Mouse (Mus musculus): ENCODE data around the gene Jarid2. TPM values are rescaled to one million over a fixed set of nuclear protein-coding genes. Genes with fewer than 3 reads are reported as not detected.
A peak's percentile ranks its signal among the peaks of the same experiment; 100 is the strongest.
"Not testable (repeated sequence)": the region's sequence is repeated elsewhere in the genome, so short reads cannot be mapped to it uniquely, and the experiment has no call there.

The Jarid2 gene
- polyA plus RNA-seq, 1 experiment from 2014 or later = 12.0 TPM

GRCm38 (mm10) chr13:44833353-44833752 is 104.1 kb downstream of the Jarid2 start:
- in situ Hi-C loops (cut with MboI; ENCODE audit: low pct_unique_long_range_greater_than_20kb) = no loop called here
- POLR2A ChIA-PET = no interaction called here
- no peaks in the 10 kb centered on the region for H3K27me3 ChIP-seq
- CTCF ChIA-PET = no interaction called here
- ATAC-seq (no peak), DNase-seq (ENCODE audit: low read depth, low spot score) (no peak)
- TF ChIP-seq CTCF (IDR thresholded peaks at IDR 0.05) = peak; percentile 67

DNA sequence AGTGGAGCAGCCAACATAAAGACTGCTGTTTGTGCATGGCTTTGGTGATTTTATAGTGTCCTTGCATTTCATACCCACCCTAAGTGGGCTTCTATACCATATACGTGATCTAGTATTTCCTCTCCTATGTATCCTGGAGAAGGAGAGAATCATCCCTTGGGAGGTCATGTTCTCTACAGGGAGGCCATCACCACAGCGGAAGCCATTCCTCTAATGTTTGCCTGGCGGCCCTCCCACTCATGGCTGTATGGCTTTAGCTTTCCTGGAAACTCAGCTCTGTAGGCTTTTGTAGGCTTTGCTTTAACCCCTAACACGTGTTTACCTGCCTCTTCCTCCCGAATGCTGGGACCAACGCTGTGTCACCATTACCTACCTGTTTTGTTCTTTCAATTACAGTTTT is 108.2 kb downstream of the Jarid2 start:
- H3K27me3 ChIP-seq = no peaks in the 10 kb centered on the region
- ATAC-seq = no peak
- in situ Hi-C loops (cut with MboI; ENCODE audit: low pct_unique_long_range_greater_than_20kb) = no loop called here
- CTCF ChIA-PET = no interaction called here
- no peak for TF ChIP-seq CTCF (IDR thresholded peaks at IDR 0.05)
- POLR2A ChIA-PET = no interaction called here
- no peak for DNase-seq (ENCODE audit: low read depth, low spot score)

- DNase-seq (ENCODE audit: low read depth, low spot score) (peak; percentile 7), ATAC-seq (no peak)
- in situ Hi-C loops (cut with MboI; ENCODE audit: low pct_unique_long_range_greater_than_20kb) = no loop called here
- no peaks in the 10 kb centered on the region for H3K27me3 ChIP-seq
- no peak for TF ChIP-seq CTCF (IDR thresholded peaks at IDR 0.05)
- CTCF ChIA-PET = interaction anchor here (1.6 kb wide), 1 partner anchor 11 kb away, joined by 3 read pairs; no protein-coding TSS in a partner anchor
- POLR2A ChIA-PET = interaction anchor here (1.1 kb wide), 1 partner anchor 34 kb away, joined by 3 read pairs; no protein-coding TSS in a partner anchor
Measured at GRCm38 (mm10) chr13:44839866-44840835, 110.9 kb downstream of the Jarid2 start.

- no peaks in the 10 kb centered on the region for H3K27me3 ChIP-seq
- no peak for ATAC-seq
- in situ Hi-C loops (cut with MboI; ENCODE audit: low pct_unique_long_range_greater_than_20kb) = no loop called here
- POLR2A ChIA-PET = no interaction called here
- TF ChIP-seq CTCF (IDR thresholded peaks at IDR 0.05) = no peak
- CTCF ChIA-PET = interaction anchor here (1.3 kb wide), 1 partner anchor 12 kb away, joined by 3 read pairs; no protein-coding TSS in a partner anchor
- no peak for DNase-seq (ENCODE audit: low read depth, low spot score)
Measured at GRCm38 (mm10) chr13:44851426-44851825, 122.2 kb downstream of the Jarid2 start.

DNA sequence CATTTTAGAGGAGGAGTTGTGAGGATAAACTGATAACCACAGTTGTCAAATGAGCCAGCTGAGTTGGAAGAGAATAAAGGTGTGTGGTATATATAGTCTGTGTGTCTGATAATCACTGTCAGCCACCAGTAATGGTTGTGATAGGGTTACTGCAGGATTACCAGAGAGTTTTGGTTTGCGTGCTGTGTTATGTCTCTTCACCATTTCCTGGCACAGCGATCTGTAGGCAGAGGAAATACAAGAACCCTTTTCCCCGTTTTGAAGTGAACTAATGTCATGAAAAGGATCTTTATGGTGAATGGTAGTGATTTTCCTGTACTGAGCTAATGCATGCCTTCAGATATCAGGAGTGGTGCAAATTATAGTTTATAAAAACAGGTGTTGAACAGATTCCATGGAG is 122.8 kb downstream of the Jarid2 start:
- ChIA-PET CTCF (no interaction called here), POLR2A (no interaction called here)
- ATAC-seq = no peak
- in situ Hi-C loops (cut with MboI; ENCODE audit: low pct_unique_long_range_greater_than_20kb) = no loop called here
- DNase-seq (ENCODE audit: low read depth, low spot score) = no peak
- no peaks in the 10 kb centered on the region for H3K27me3 ChIP-seq
- no peak for TF ChIP-seq CTCF (IDR thresholded peaks at IDR 0.05)

- CTCF ChIA-PET = no interaction called here
- DNase-seq (ENCODE audit: low read depth, low spot score) (no peak), ATAC-seq (no peak)
- POLR2A ChIA-PET = no interaction called here
- no peaks in the 10 kb centered on the region for H3K27me3 ChIP-seq
- in situ Hi-C loops (cut with MboI; ENCODE audit: low pct_unique_long_range_greater_than_20kb) = no loop called here
- TF ChIP-seq CTCF (IDR thresholded peaks at IDR 0.05) = no peak
Measured at GRCm38 (mm10) chr13:44865566-44865965, 136.3 kb downstream of the Jarid2 start.

DNA sequence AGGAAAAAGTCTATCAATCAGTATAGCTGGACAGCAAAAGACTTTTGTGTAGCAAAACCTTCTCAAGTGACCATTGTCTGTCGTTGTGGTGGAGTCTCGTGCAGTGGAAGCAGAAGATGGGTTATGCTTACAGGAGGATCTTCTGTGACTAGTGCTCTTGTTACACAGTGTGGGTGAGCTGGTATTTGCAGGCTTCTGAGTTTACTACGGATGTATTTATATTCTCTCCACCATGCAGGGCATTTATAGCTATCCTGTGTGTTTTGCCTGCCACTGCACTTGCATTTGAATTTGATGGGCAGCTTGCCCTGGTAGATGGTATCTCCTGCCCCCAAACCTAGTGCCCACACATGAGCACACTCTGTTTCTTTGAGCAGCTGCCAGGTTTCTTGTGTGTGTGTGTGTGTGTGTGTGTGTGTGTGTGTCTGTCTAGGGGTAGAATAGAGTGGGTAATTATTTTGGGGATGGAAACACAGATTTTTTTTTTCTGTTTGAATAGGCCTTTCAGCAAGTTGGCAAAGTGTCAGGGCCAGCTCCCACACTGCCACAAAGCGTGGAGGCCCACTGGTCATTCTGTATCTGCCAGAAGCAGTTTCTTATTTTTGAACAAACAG is 138.9 kb downstream of the Jarid2 start:
- in situ Hi-C loops (cut with MboI; ENCODE audit: low pct_unique_long_range_greater_than_20kb) = no loop called here
- no peak for ATAC-seq
- POLR2A ChIA-PET = interaction anchor here (0.7 kb wide), 1 partner anchor 918 kb away, joined by 4 read pairs; no protein-coding TSS in a partner anchor
- no peak for DNase-seq (ENCODE audit: low read depth, low spot score)
- no peaks in the 10 kb centered on the region for H3K27me3 ChIP-seq
- no peak for TF ChIP-seq CTCF (IDR thresholded peaks at IDR 0.05)
- CTCF ChIA-PET = interaction anchor here (0.6 to 1.0 kb wide), 2 partner anchors 23 to 1033 kb away, joined by 3 read pairs; no protein-coding TSS in a partner anchor

DNA sequence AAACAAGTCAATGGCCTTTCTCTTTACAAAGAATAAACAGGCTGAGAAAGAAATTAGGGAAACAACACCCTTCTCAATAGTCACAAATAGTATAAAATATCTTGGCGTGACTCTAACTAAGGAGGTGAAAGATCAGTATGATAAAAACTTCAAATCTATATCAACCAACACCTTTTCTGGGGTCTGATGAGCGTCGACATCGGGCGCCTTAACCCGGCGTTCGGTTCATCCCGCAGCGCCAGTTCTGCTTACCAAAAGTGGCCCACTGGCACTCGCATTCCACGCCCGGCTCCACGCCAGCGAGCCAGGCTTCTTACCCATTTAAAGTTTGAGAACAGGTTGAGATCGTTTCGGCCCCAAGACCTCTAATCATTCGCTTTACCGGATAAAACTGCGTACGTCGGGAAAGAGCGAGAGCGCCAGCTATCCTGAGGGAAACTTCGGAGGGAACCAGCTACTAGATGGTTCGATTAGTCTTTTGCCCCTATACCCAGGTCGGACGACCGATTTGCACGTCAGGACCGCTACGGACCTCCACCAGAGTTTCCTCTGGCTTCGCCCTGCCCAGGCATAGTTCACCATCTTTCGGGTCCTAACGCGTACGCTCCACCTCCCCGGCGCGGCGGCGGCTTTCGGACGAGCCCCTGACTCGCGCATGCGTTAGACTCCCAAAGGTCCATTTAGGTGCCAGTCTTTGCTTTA is 140.3 kb downstream of the Jarid2 start:
- POLR2A ChIA-PET = interaction anchor here (0.6 kb wide), 1 partner anchor 74 kb away, joined by 4 read pairs; no protein-coding TSS in a partner anchor
- CTCF ChIA-PET = not testable (repeated sequence)

DNA sequence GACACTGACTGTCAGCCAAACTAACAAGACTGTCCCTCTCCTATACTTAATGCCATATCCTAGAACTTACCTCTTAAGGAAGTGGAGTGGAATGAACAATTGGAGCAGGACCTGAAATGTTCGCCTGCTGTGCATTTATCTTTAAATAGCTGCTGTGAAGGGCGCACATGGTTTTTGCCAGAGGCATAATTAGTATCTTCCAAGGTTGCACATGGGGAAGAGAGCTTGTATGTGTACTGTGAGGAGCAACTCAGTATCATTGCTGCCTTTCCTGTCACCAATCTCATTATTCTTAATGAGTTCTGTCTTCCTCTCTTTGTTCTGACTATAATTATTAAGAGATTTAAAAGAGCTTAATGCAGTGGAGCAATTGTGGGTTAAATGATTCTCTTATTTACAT is 147.5 kb downstream of the Jarid2 start:
- ATAC-seq (no peak), DNase-seq (ENCODE audit: low read depth, low spot score) (no peak)
- ChIA-PET CTCF (interaction anchor here (1.2 kb wide), 1 partner anchor 11 kb away, joined by 3 read pairs; no protein-coding TSS in a partner anchor), POLR2A (no interaction called here)
- H3K27me3 ChIP-seq = no peaks in the 10 kb centered on the region
- TF ChIP-seq CTCF (IDR thresholded peaks at IDR 0.05) = no peak
- in situ Hi-C loops (cut with MboI; ENCODE audit: low pct_unique_long_range_greater_than_20kb) = no loop called here

More for the DNA sequence above, 140.3 kb downstream of the Jarid2 start:
- DNase-seq (ENCODE audit: low read depth, low spot score) (peak; percentile 100), ATAC-seq (peak; percentile 100)
- in situ Hi-C loops (cut with MboI; ENCODE audit: low pct_unique_long_range_greater_than_20kb); H3K27me3 ChIP-seq: not testable (repeated sequence)

DNA sequence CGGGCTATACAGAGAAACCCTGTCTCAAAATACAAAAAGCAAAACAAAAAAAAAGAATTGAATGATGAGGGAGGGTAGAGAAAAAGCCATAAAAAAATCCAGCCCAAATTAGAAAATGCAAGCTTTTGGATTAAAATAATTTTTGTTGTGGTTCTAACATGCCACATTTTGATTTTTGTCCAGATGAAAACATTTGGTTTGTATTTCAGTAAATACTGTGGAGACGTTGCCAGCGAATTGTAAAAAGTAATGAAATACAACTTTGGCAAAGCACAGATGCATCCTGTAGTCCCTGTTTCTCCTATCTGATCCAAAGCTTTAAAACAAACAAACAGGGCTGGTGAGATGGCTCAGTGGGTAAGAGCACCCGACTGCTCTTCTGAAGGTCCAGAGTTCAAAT is 151.7 kb downstream of the Jarid2 start:
- DNase-seq (ENCODE audit: low read depth, low spot score) (no peak), ATAC-seq (no peak)
- CTCF ChIA-PET = no interaction called here
- in situ Hi-C loops (cut with MboI; ENCODE audit: low pct_unique_long_range_greater_than_20kb) = no loop called here
- no peak for TF ChIP-seq CTCF (IDR thresholded peaks at IDR 0.05)
- no peaks in the 10 kb centered on the region for H3K27me3 ChIP-seq
- POLR2A ChIA-PET = interaction anchor here (0.6 kb wide), 2 partner anchors 14 to 27 kb away, joined by 3 read pairs; no protein-coding TSS in a partner anchor

Data from Patski (cell line).